Mouse (Mus musculus) forebrain, embryonic 16.5 days (tissue): ENCODE data around the gene Zc3h18. TPM values are rescaled to one million over a fixed set of nuclear protein-coding genes. Genes with fewer than 3 reads are reported as not detected.
A peak's percentile ranks its signal among the peaks of the same experiment; 100 is the strongest.

Experiments
- ATAC-seq: fragments of 200-750 bp; cut with Nextera tagmentation; 2 replicates; pipeline ENCODE4 v1.8.0; 2017; ENCODE audit warnings: mild to moderate bottlenecking, moderate library complexity
- H3K27ac ChIP-seq: fragments of 300-500 bp; sonication (generic); 2 replicates; pipeline ENCODE4 v1.5.1; 2014; ENCODE audit warnings: low read length, control low read depth
- H3K27me3 ChIP-seq: fragments of 300-500 bp; sonication (generic); replicated peaks from 2 replicates; pipeline ENCODE4 v1.6.1; 2014; ENCODE audit warnings: low read length; ENCODE audit not compliant: control insufficient read depth, insufficient read depth
- H3K36me3 ChIP-seq: fragments of 300-500 bp; sonication (generic); 2 replicates; pipeline ENCODE4 v1.6.1; 2014; ENCODE audit not compliant: control insufficient read depth, insufficient read depth
- H3K4me1 ChIP-seq: fragments of 300-500 bp; sonication (generic); replicated peaks from 2 replicates; pipeline ENCODE4 v1.6.1; 2014; ENCODE audit warnings: low read length; ENCODE audit not compliant: control insufficient read depth, insufficient read depth
- H3K4me2 ChIP-seq: fragments of 300-500 bp; sonication (generic); 2 replicates; pipeline ENCODE4 v1.6.1; 2014; ENCODE audit warnings: mild to moderate bottlenecking, low read length, control low read depth
- H3K4me3 ChIP-seq: fragments of 300-500 bp; sonication (generic); replicated peaks from 2 replicates; pipeline ENCODE4 v1.5.1; 2014; ENCODE audit warnings: mild to moderate bottlenecking, low read length, control low read depth
- H3K9ac ChIP-seq: fragments of 300-500 bp; sonication (generic); replicated peaks from 2 replicates; pipeline ENCODE4 v1.6.1; 2014; ENCODE audit warnings: low read depth, low read length, control low read depth
- H3K9me3 ChIP-seq: fragments of 300-500 bp; sonication (generic); 2 replicates; pipeline ENCODE4 v1.6.1; 2016; ENCODE audit warnings: low read length; ENCODE audit not compliant: control insufficient read depth
- WGBS: fragments of 180-500 bp; shearing (Covaris S2); extraction: QIAGEN DNeasy Blood & Tissue Kit; methylation state at CpG from one replicate; pipeline ENCODE4 v1.1.7; 2014; 5-methylcytosine and 5-hydroxymethylcytosine counted together
- polyA plus RNA-seq: library from polyadenylated mRNA; unstranded; fragments of >200 nt; fragmentation: Nextera tagmentation; extraction: Ambion mirVana; gene quantifications from 2 replicates; pipeline ENCODE4 v1.2.1, GENCODE M21; 2015

Zc3h18 gene
- polyA plus RNA-seq, 1 experiment from 2014 or later: 44.7 TPM

- H3K27ac ChIP-seq: no peak overlapping the region
- H3K9ac ChIP-seq: no peak overlapping the region
- H3K4me1 ChIP-seq: peaks cover 11% of the 10 kb centered on the region
- H3K27me3 ChIP-seq: no peaks in the 10 kb centered on the region
- WGBS: 95% methylated on average over 20 of the region's 20 CpGs
- no peaks in the 10 kb centered on the region for H3K9me3 ChIP-seq
- ATAC-seq: no peak
- no peak overlapping the region for H3K4me3 ChIP-seq
- H3K36me3 ChIP-seq: peaks cover 8% of the 10 kb centered on the region; the same call in 1 of the 2 replicates
- no peak overlapping the region for H3K4me2 ChIP-seq
These were observed 60.2 kb downstream of the Zc3h18 start for GRCm38 (mm10) chr8:122436586-122437125.

- Histone ChIP-seq H3K4me2 (no peak overlapping the region), H3K27ac (no peak overlapping the region), H3K27me3 (no peaks in the 10 kb centered on the region), H3K9me3 (no peaks in the 10 kb centered on the region), H3K4me1 (peaks cover 8% of the 10 kb centered on the region), H3K36me3 (peaks cover 8% of the 10 kb centered on the region; the same call in 1 of the 2 replicates), H3K4me3 (no peak overlapping the region), H3K9ac (no peak overlapping the region)
- 92% methylated on average over 13 of the region's 13 CpGs for WGBS
- ATAC-seq: no peak
These were observed 61.4 kb downstream of the Zc3h18 start for GRCm38 (mm10) chr8:122437708-122438331.

GRCm38 (mm10) chr8:122439336-122439735 is 62.9 kb downstream of the Zc3h18 start:
- no peaks in the 10 kb centered on the region for H3K9me3 ChIP-seq
- H3K4me1 ChIP-seq: peaks cover 7% of the 10 kb centered on the region
- WGBS: 92% methylated on average over 16 of the region's 16 CpGs
- no peak overlapping the region for H3K9ac ChIP-seq
- H3K4me2 ChIP-seq: no peak overlapping the region
- no peak overlapping the region for H3K27ac ChIP-seq
- H3K4me3 ChIP-seq: no peak overlapping the region
- H3K27me3 ChIP-seq: no peaks in the 10 kb centered on the region
- peaks cover 8% of the 10 kb centered on the region; the same call in 1 of the 2 replicates for H3K36me3 ChIP-seq
- no peak for ATAC-seq

- H3K9ac ChIP-seq: no peak overlapping the region
- H3K4me2 ChIP-seq: no peak overlapping the region
- no peak overlapping the region for H3K4me3 ChIP-seq
- no peaks in the 10 kb centered on the region for H3K27me3 ChIP-seq
- peaks cover 24% of the 10 kb centered on the region for H3K4me1 ChIP-seq
- 100% methylated on average over 1 of the region's 1 CpGs for WGBS
- peaks cover 3% of the 10 kb centered on the region; the same call in 1 of the 2 replicates for H3K36me3 ChIP-seq
- no peaks in the 10 kb centered on the region for H3K9me3 ChIP-seq
- ATAC-seq: no peak
- H3K27ac ChIP-seq: no peak overlapping the region
These were observed 64.9 kb downstream of the Zc3h18 start for GRCm38 (mm10) chr8:122441326-122441725.

- H3K9ac ChIP-seq: peak overlapping the region; percentile 81
- peak overlapping the region; percentile 66; the same call in 1 of the 2 replicates for H3K27ac ChIP-seq
- peak overlapping the region; percentile 77 for H3K4me3 ChIP-seq
- H3K4me1 ChIP-seq: peaks cover 24% of the 10 kb centered on the region
- peak overlapping the region; percentile 94 for H3K4me2 ChIP-seq
- no peak for ATAC-seq
- H3K9me3 ChIP-seq: no peaks in the 10 kb centered on the region
- H3K36me3 ChIP-seq: no peaks in the 10 kb centered on the region
- H3K27me3 ChIP-seq: no peaks in the 10 kb centered on the region
- 15% methylated on average over 7 of the region's 7 CpGs for WGBS
These were observed 65.9 kb downstream of the Zc3h18 start for GRCm38 (mm10) chr8:122442356-122442755.

DNA sequence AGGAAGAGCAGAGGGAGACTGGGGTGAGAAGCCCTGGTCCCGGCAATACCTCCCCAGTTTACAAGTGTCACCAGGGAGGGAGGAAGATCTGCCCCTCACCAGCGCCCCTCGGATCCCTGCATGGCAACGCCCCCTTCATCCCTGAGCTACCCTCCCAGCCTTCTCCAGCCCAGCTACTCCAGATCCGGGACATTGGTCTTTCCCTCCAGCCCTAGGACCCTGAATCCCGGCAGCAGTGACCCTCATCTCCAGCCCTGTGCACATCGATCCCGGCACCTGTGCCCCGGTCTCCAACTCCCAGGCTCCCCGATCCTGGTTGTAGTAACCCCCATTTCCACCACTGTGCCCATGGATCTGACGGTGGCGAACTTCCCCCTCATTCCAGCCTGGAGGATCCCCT is 66.4 kb downstream of the Zc3h18 start:
- Histone ChIP-seq H3K27me3 (no peaks in the 10 kb centered on the region), H3K4me3 (peak overlapping the region; percentile 77), H3K4me2 (peak overlapping the region; percentile 94), H3K4me1 (peaks cover 24% of the 10 kb centered on the region), H3K27ac (peak overlapping the region; percentile 66), H3K9ac (peak overlapping the region; percentile 81), H3K9me3 (no peaks in the 10 kb centered on the region), H3K36me3 (no peaks in the 10 kb centered on the region)
- WGBS: 1% methylated on average over 12 of the region's 12 CpGs
- peak; percentile 0 for ATAC-seq

- H3K4me2 ChIP-seq: peak within 1 kb of the TSS; percentile 94
- H3K27ac ChIP-seq: peak within 1 kb of the TSS; percentile 98
- peaks cover 24% of the 10 kb centered on the region for H3K4me1 ChIP-seq
- no peaks in the 10 kb centered on the region for H3K36me3 ChIP-seq
- under 1% methylated on average over 47 of the region's 47 CpGs for WGBS
- peak; percentile 99 for ATAC-seq
- no peaks in the 10 kb centered on the region for H3K27me3 ChIP-seq
- peak within 1 kb of the TSS; percentile 89 for H3K9ac ChIP-seq
- no peaks in the 10 kb centered on the region for H3K9me3 ChIP-seq
- H3K4me3 ChIP-seq: peak within 1 kb of the TSS; percentile 77
These were observed 67.0 kb downstream of the Zc3h18 start, which contains the start of gene Mvd for GRCm38 (mm10) chr8:122443262-122444006. Gene Mvd (minus strand): TSS chr8:122443422.

DNA sequence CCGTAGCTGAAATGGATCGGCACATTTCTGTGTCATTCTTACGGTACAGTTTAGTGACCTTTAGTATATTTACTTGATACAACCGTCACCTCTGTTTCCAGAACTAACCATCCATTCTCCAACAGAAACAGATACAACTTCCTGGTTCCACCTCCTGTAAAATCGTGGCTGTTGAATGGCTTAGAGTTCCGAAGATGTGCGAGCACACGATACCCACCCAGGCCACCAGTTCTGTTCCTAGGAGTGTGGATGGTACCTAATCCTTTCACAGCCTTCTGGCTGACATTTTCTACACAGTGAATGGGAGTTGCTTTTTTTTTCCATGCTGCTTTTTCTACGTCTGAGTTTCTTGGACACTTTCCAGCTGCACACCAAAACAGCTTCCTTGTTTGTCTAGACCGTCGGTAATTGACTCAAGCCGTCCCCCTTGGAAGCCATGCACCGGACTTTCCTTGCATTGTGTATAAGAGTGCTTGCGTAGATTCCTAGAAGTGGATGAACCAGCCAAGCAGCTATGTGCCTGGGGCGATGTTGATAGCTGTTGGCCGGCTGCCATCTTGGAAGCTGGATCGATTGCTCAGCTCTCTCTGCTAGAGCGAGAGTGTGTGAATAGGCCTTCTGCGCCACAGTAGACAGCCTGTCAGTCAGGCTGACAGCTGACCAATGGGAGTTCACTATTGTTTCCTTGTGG is 67.8 kb downstream of the Zc3h18 start:
- peak overlapping the region; percentile 89 for H3K9ac ChIP-seq
- peak overlapping the region; percentile 98 for H3K27ac ChIP-seq
- peaks cover 24% of the 10 kb centered on the region for H3K4me1 ChIP-seq
- no peaks in the 10 kb centered on the region for H3K9me3 ChIP-seq
- peak; percentile 48 for ATAC-seq
- H3K4me3 ChIP-seq: peak overlapping the region; percentile 77
- peak overlapping the region; percentile 87 for H3K4me2 ChIP-seq
- 1% methylated on average over 19 of the region's 19 CpGs for WGBS
- no peaks in the 10 kb centered on the region for H3K27me3 ChIP-seq
- H3K36me3 ChIP-seq: no peaks in the 10 kb centered on the region

DNA sequence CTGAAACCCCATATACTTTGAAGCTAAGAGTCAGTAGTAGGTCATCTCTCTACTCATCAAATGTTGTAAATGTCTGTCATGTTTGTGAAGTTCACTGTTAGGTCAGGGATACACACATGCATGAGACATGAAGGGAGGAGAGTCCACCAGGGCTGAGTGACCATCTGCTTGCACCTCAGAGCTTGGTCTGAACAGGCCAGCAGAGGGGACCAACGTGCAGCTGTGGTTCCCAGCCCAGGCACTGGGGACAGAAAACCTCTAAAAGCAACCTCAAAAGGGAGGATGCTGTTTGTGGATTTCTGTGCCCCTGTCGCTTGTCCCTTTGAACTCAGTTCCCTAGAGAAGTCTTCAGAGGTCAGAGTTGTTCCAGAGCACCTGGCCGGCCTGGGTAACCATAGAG is 68.8 kb downstream of the Zc3h18 start:
- no peak for ATAC-seq
- H3K9me3 ChIP-seq: no peaks in the 10 kb centered on the region
- 69% methylated on average over 3 of the region's 3 CpGs for WGBS
- H3K4me2 ChIP-seq: peak overlapping the region; percentile 87
- H3K27ac ChIP-seq: no peak overlapping the region
- no peaks in the 10 kb centered on the region for H3K36me3 ChIP-seq
- no peaks in the 10 kb centered on the region for H3K27me3 ChIP-seq
- H3K4me1 ChIP-seq: peaks cover 24% of the 10 kb centered on the region
- no peak overlapping the region for H3K9ac ChIP-seq
- peak overlapping the region; percentile 77; the same call in 1 of the 2 replicates for H3K4me3 ChIP-seq
